Mouse (Mus musculus): ENCODE data around the gene Cobll1.
A peak's percentile ranks its signal among the peaks of the same experiment; 100 is the strongest.
"Not testable (repeated sequence)": the region's sequence is repeated elsewhere in the genome, so short reads cannot be mapped to it uniquely, and the experiment has no call there.

Cobll1 gene

DNA sequence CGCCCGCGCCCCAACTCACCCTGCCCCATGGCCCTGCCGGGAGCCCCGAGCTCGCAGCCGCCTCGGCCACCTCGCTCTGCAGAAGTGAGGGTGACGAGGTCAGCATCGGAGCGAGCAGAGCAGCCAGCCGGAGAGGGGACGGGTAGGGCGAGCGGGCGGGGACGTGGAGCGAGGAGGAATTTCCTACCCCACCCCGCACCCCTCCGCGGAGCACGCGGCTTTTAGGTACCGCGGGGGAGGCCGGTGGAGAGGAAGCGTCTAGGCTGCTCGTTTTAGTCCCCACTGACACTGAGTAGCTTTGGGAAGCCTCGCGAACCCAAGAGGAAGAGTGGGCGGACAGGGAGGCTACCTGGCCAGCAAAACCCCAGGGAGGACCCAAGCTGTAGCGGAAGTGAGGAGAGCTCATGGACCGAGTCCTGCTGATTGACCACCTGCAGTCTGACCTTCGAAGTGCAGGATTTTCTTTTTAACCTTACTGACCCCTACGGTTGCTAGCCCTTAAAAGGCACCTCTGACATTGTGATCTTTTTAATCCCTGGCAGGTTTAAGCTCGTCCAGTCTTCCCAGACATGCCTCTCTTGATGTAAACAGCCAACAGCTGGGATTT lies at the start of gene Cobll1:
TSS of gene Cobll1 (minus strand) at position 440 of the 607 bp plus-strand sequence.
- DNase-seq (ENCODE audit: low read depth, low spot score): peak; percentile 52

DNA sequence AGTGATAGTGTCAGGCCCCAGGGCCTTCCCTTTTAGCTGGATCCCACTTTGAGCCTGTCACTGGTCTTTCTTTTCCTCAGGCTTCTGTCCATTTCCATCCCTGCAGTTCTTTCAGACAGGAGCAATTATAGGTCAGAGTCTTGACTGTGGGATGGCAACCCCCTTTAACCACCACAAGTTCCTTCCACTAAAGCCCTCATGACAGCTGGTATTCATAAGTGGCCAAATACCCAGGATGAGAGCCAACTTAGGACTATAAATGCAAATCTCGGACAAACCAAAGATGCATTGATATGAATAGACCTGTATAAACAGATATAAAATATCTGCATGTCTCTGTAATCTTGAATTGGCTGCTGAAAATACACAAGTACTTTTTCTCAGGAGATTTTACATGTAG lies 49.5 kb upstream of the Cobll1 start:
- no peak for DNase-seq (ENCODE audit: low read depth, low spot score)

DNA sequence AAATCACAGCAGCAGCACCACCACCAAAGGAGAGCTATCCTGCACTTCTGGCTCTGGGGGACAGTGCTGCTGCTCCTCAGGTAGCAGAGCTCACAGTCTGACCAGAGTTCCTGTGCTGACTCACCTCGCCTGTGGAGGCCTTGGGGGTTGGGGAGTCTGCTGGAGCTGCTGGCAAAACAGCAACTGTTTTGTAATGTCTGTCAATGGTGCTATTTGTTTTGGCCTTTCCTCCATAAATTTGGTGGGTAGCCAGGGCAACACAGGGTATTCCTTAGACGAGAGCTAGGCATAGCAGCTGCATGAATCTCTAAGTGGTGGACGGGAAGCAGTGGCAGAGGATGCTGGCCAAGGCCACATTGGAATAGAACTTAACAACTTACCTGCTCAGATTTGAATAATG lies 46.2 kb upstream of the Cobll1 start:
- DNase-seq (ENCODE audit: low read depth, low spot score): no peak

DNA sequence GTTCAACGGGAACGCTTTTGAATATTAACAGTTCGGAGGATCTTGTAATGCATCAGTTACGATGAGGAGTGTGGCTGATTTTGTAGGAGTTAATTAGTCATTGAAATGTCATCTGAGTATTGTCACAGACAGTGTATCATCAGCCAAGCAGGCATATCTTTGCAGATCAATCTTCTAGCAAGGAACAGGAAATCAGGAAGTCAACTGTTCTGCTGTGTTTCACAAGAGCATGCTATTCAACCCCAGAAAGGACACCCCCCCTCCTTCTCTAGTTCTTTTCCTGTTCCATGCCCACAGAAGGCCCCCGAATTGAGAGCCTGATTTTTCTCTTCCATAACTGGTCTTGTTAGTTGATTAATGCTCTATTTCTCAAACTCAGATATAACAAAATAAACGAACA lies 43.8 kb upstream of the Cobll1 start:
- no peak for DNase-seq (ENCODE audit: low read depth, low spot score)

DNA sequence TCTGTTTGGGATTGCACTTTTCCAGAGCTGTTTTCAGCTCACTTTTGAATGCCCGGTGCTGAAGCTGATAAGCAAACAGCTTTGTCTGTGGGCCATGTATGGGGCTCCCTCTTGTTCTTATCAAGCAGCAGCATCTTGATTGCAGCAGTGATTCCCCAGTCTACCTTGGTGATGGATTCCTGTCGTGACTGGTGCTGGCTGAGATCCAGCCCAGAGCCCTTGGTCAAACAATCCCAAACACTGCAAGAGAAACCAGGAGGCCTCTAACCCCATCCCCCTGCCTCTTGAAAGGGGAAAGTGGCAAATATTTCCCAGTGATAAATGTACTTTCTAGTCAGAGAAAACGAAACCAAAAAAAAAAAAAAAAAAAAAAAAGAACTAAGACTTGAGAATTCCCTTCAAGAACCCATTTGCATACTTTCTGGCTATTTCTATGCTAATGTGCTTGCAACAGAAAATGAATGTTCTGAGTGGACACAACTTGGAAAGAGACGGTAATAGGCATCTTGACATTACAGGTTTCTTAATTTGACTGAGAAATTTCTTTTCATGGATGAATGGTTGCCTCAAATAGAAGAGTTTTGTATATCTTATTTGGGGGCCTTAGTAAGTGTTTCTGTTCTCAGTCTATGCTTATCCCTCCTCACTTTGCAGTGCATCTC lies 40.0 kb upstream of the Cobll1 start:
- peak; percentile 15 for DNase-seq (ENCODE audit: low read depth, low spot score)

DNA sequence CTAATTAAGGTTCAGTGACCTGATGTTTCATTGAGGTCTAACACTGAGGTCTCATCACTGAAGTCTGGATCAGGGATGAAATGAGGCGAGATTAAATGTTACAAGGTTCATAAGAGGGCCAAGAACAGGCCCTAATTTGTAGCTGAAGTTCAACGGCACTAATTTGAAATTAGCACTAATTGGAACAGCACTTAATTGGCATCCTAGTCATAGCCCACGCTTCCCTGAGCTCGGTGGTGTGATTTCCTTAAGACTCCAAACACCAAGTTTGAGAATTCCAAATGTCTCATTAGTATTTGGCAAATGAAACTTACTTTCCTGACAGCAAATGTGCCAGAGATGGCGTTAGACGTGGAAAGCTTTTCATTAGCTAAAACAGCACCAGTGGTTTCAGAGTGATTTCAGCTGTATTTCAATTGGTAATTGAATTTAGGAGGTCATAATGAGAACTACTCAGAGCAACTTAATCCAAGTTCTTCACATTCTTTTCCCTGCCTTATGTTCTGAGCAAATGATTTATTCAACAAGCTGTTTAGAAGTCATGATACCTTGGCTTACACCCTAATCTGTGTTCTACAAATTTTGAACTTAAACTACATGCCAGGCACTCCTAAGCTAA lies 36.3 kb upstream of the Cobll1 start:
- DNase-seq (ENCODE audit: low read depth, low spot score): no peak

DNA sequence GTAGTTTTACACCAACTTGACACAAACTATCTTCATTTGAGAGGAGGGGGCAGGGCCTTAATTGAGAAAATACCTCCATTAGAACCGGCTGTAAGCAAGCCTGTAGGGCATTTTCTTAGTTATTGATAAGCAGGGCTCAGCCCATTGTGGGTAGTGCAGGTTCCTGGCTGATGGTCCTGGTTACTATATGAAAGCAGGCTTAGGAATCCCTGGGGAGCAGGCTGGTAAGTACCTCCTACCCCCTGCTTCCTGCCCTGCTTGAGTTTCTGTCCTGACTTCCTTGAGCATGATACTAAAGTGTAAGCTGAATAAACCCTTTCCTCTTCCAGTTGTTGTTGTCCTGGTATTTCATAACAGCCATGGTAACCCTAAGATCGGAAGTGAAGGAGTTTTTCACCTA lies 34.7 kb upstream of the Cobll1 start:
- no peak for DNase-seq (ENCODE audit: low read depth, low spot score)

DNA sequence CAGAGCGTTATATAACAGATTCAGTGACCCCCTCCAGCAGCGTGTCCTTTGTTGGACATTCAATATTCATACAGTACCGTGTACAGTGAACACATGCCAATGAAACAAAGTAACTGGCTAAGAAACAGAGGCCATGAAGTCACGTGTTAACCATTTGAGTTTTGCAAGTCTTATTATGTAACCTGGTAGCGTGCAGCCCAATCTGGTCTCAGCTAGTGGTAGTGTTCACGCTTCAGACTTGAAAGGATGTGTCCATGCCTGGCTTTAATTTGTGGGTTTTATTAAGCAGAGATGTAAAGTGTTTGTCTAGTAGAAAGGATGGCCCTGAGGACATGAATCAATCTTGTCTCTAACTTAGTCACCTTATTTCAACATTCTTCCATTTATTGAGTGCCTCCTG lies 29.5 kb upstream of the Cobll1 start:
- DNase-seq (ENCODE audit: low read depth, low spot score): no peak

DNA sequence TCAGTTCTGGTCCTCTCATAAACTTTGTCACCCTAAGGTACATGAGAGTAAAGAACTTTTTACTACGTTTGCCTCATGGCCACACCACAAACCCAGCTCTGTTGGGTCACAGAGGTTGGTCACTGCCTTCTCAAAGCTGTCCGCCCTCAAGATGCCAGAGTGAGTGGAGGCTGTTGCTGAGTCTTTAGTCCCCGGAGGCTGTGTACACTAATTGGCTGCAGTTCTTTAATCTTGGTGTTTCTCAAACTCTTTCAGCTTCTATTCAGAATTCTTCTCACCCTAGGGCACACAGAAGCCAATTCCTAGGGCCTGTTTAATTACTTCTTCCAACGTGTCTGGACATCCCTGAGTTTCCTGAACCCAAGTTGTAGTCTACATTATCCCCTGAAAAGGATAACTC lies 28.6 kb upstream of the Cobll1 start:
- no peak for DNase-seq (ENCODE audit: low read depth, low spot score)

DNA sequence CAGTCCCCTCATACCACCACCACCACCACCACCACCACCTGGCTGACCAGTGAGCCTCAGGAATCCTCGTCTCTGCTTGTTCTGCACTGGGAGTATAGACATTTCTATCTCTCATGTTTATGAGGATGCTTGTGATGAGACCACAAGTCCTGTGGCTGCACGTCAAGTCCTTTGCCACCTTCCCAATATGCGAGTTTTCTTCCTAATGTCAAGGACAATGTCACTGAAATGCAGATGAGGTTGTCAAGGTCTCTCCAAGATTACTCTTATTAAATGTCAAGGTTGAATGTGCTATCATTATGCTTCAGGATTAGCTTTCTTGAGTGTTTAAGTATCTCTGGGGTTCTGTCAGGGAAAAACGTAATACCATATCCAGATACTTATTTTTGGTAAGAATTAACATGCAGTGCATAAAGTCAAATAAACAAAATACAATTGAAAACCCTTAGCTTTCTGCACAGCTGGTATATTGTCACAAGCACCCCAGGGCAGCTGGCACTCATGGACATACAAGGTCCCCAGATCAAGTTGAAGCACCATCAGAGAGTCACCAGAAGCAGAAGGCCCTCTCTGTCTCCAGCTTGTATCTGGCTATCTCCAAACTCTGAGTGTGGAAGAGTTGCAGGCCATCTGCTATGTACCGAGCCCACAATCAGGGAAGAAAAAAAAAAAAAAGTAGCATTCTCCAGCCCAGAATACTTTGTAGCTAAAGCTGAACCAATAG lies 27.5 kb upstream of the Cobll1 start:
- no peak for DNase-seq (ENCODE audit: low read depth, low spot score)

DNA sequence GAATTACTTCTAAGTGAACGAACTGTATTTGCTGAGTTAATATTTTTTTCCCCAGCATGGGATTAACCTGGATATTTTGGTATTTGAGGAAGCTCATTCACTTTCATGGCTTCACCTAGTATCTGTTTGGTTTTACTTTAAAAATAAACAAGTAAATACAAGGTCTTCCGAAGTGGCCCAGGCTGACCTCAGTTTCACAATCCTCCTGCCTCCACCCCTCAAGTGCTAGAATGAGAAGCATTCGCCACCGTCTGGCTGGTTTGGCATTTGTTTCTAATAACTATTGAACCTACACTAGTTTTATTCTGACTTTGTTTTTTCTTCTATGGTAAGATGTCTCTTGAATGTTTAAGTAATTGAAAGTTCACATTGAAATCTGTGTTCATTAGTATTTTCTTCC lies 23.0 kb upstream of the Cobll1 start:
- DNase-seq (ENCODE audit: low read depth, low spot score): no peak

DNA sequence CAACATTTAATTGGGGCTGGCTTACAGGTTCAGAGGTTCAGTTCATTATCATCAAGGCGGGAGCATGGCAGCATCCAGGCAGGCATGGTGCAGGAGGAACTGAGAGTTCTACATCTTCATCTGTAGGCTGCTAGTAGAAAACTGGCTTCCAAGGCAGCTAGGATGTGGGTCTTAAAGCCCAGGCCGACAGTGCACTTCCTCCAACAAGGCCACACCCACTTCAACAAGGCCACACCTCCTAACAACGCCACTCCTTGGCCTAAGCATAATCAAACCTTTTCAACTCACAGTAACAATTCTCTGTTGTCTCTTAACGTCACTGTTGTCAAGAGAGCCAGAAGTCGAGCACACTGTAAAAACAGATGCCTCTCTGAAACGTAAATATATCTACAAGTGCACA lies 21.6 kb upstream of the Cobll1 start:
- not testable (repeated sequence) for DNase-seq (ENCODE audit: low read depth, low spot score)

DNA sequence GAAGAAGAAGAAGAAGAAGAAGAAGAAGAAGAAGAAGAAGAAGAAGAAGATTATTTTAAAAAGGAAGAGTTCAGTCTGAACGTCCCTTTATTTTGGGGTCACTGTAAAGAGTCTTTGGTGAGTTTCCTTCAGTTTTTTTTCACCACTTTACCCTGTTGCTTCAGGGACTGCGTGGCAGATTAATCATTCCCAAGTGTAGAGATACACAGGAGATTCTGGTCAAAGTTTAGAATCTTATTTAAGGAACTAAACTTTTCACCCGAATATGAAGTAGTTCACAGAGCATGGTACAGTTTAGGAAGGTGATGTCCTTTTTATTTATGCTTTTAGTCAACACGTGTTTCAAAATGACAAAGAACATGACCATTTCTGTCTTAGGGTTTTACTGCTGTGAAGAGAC lies 21.2 kb upstream of the Cobll1 start:
- DNase-seq (ENCODE audit: low read depth, low spot score): no peak

DNA sequence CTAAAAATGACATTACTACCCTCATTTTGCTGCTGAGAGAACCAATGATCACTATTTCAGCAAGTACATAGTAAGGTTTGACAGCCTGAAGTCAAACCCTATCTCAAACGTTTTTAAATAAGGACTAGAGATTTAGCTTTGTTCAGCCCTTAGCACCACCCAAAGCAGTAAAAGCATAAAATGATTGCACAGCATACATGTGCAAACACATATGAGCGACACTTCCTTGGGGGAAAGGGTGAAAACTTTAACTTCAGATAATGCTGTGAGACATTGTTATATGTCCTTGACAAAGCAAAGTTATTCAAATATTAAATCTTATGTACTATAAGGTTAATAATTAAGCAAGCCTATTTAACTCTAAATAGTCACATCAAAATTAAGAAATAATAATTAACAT lies 18.2 kb upstream of the Cobll1 start:
- DNase-seq (ENCODE audit: low read depth, low spot score): no peak

DNA sequence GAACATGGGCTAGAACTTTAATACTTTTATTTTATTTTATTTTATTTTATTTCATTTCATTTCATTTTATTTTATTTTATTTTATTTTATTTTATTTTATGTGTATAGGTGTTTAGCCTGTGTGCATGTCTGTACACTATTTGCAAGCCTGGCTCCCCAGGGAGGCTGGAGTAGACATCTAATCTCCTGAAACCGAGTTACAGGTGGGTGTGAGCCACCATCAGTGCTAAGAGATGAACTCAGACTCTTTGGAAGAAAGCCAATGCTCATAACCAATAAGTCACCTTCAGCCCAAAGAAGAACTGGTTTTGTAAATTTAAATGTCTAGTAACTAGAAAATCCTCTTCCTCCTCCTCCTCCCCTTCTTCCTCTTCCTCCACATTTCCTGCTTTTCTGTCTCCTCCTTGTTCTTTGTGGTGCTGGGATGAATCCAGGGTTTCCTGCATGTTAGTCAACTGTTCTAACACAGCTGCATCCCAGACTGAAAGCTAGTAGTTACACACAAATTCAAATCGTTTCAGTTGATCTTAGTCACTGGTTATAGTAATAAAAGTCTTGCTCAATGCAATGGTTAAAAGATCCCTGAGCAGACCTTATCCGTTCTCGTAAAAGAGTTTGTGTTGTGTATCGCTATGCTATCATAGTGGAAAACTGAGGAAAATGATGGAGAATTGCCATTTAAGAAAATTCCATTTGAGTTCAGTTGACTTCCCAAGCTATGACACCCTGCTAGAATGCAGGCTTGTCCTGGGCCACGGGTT lies 17.5 kb upstream of the Cobll1 start:
- DNase-seq (ENCODE audit: low read depth, low spot score): no peak

DNA sequence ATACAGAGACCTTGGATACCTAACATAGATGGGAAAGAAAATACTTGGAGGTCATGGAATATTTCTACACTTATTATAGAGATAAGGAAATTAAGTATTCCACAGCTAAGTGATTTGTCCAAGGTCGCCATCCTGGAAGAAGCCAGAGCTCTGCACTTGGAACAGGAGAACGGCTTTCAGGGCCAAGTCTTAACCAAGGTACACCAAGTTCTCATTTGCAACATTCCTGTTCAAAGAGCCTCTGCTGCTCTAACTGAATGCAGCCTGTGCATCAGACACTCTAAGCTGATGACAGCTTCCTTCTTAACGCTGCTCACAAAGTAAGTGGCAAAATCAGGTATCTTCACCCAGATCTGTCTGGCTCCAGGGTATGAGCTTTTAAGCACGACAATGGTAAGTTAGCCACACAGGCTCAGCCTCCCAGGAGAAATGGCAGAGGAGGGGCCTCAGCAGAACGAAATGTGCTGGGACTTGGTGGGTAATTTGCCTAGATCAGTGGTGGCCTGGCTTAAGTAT lies 11.4 kb upstream of the Cobll1 start:
- DNase-seq (ENCODE audit: low read depth, low spot score): no peak

DNA sequence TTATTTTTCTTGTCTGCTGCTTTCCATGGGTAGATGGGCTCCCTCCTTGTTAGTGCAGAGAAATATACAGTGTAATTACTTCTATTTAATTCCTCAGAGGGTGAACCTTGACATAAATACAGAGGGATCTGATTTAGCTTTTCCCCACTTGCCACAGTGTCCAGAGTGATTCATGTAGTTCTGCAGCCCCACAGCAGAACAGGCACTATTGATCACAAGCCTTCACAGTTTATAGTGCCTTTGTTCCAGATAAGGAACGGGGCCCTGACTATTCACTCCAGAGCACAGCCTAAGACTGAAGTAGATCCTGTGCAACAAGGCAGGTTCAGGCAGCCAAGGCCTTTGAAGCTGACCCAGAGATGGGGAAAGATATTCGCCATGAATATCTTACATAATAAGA lies 10.4 kb upstream of the Cobll1 start:
- DNase-seq (ENCODE audit: low read depth, low spot score): no peak

DNA sequence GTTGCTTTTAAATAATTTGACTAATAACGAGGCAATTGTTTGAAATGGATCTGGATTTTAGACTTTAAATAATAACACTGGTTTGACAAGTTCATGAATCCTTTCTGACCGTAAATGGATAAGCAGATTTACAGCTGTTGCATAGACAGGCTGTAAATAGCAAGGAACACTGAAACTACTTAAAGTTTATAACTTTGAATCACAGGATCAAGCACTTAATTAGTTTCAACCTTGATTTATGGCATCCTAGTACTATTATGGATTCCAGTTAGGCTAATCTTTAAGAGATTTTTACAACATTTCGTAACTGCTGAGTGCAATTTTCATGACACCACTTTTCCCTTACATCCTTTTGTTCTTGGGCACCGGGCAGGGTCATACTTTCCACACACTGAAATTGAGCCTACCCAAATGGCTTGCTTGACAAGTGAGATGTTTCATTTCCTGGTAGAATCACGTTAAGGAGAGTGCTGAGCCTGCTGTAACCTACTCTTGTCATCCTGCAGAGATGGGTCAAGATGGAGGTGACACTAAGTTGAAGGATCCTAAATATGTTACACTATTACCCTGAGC lies 1.1 kb upstream of the Cobll1 start:
- no peak for DNase-seq (ENCODE audit: low read depth, low spot score)

DNA sequence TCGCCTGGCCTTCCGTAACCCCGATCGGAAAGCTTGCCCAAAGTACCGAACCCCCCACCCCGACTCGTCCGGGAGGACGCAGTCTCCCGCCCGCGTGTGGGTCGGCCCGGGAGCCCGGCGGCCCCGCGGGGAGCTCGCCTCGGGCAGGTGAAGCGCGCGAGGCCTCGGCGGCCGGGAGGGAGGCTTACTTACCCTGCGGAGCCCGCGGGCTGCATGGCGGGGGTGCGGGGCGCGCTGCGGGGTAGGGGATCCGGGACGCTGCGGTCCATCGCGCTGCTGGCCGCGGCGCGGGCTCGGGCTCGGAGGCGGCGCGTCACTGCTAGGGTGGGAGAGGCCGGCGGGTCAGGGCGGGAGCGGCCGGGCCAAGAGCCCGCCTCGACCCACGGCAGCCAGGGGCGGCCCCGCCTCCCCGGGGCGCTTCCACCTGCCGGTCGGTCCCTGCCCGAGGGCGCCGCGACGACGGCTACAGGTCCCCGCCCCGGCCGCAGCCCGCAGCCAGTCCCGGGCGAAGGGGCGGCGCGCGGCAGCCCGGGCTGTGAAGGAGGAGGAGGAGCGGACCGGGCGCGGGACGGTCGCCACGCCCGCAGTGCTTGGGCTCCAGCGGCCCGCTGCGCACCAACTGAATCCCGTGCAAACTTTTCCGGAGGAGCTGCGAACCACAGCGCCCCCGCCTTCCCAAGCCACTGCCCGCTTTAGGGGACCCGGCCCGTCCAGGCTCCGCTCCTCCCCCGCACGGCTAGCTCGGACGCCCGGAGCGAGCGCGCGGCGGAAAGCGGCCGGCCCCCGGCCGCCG lies 836 bp downstream of the Cobll1 start:
- DNase-seq (ENCODE audit: low read depth, low spot score): peak; percentile 63

DNA sequence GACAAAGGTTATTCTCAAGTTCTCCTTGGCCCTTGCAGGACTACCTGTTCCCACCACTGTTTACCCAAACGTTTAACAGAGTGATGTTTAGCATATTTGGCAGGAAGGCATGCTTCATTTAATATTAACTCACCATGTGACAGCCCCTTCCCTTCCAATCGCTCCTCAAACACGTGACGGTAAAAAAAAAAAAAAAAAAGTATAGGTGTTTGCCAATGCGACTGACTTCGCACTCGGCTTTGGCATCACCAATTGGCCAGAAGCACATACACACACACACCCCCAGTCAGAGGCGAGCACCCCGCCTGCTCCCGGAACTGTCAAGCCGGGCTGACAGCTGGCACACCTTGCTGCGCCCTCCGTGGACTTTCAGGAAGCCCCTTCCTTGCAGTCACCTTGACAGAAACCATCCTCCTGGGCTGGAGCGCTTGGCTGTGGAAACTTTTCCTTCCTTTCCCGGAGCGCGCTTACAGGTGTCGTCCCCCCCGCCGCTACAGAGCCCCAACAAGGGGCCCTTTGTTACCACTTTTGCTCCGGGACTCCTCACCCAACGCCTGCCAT lies 1.5 kb downstream of the Cobll1 start:
- DNase-seq (ENCODE audit: low read depth, low spot score): peak; percentile 30

Measured in mesoderm, embryonic 11.5 days (tissue).